In the genomic region with DNA sequence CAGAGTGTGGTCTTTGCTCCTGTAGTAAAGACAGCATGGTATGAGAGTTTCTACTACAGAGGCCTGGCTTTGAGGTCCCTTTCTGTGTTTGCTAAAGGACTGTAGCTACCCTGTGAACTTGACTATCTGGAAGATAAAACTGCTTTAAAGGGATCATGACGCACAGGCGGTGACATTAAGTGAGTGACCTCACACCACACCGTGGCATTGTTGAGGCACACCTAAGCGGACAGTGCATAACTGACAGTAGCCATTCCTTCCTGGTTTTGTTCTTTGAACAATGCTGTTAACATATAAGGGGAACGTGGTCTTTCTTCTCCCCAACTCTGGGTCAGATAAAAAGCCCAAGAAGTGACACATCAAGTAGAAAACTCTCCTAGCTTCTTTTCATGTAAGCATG, we compare ENCODE assay signal across 31 mouse cellular contexts.
"Had no signal": no experiment of that assay in that cellular context is flagged by ENCODE, and none has a peak within 500 bp of the region (broad histone marks: within the 10 kb centered on the region; RNA-seq: fewer than 3 reads in every experiment).

No protein-coding gene starts in this region.

- H3K9ac ChIP-seq: limb, embryonic 12.5 days; limb, embryonic 13.5 days; limb, embryonic 15.5 days; liver, embryonic 12.5 days; liver, embryonic 13.5 days; liver, embryonic 14.5 days; liver, embryonic 15.5 days; liver, postnatal 0 days; lung, embryonic 14.5 days; lung, embryonic 15.5 days; midbrain, embryonic 12.5 days; midbrain, embryonic 13.5 days; midbrain, embryonic 15.5 days had no signal

- H3K9me3 ChIP-seq: limb, embryonic 10.5 days; limb, embryonic 12.5 days; limb, embryonic 13.5 days; limb, embryonic 15.5 days; liver, embryonic 12.5 days; liver, embryonic 13.5 days; liver, embryonic 15.5 days; lung, embryonic 15.5 days; megakaryocyte, embryonic 14.5 days; midbrain, embryonic 10.5 days; midbrain, embryonic 12.5 days; midbrain, embryonic 13.5 days; midbrain, embryonic 15.5 days had no signal

- H3K4me3 ChIP-seq: limb, embryonic 10.5 days; limb, embryonic 12.5 days; limb, embryonic 13.5 days; limb, embryonic 15.5 days; liver, embryonic 12.5 days; liver, embryonic 13.5 days; liver, embryonic 15.5 days; lung, embryonic 15.5 days; megakaryocyte, embryonic 14.5 days; midbrain, embryonic 10.5 days; midbrain, embryonic 12.5 days; midbrain, embryonic 13.5 days; midbrain, embryonic 15.5 days; myocyte had no signal

- ATAC-seq: liver, embryonic 12.5 days; liver, postnatal 0 days; lung, postnatal 0 days; midbrain, embryonic 13.5 days; midbrain, embryonic 15.5 days; midbrain, embryonic 16.5 days had no signal

- H3K4me1 ChIP-seq: limb, embryonic 10.5 days; limb, embryonic 12.5 days; limb, embryonic 15.5 days; liver, embryonic 12.5 days; liver, embryonic 13.5 days; liver, embryonic 15.5 days; lung, embryonic 15.5 days; midbrain, embryonic 10.5 days; midbrain, embryonic 12.5 days; midbrain, embryonic 13.5 days; midbrain, embryonic 15.5 days had no signal

- H3K27me3 ChIP-seq: limb, embryonic 12.5 days; limb, embryonic 13.5 days; limb, embryonic 15.5 days; liver, embryonic 12.5 days; liver, embryonic 13.5 days; liver, embryonic 15.5 days; lung, embryonic 15.5 days; megakaryocyte, embryonic 14.5 days; midbrain, embryonic 12.5 days; midbrain, embryonic 13.5 days; midbrain, embryonic 15.5 days had no signal

- DNase-seq: left cerebral cortex, postnatal 4 days; liver; liver, embryonic 13.5 days; liver, postnatal 0 days; lung, adult 18-20 months; lung, adult 2 months; lung, embryonic 14.5 days; lung, postnatal 10 days; lung, postnatal 14 days; lung, postnatal 36 days; lung, postnatal 4 days; midbrain, embryonic 14.5 days had no signal

- H3K4me2 ChIP-seq: limb, embryonic 12.5 days; limb, embryonic 13.5 days; limb, embryonic 15.5 days; liver, embryonic 11.5 days; liver, embryonic 12.5 days; liver, embryonic 13.5 days; liver, embryonic 15.5 days; lung, embryonic 14.5 days; lung, embryonic 15.5 days; midbrain, embryonic 11.5 days; midbrain, embryonic 12.5 days; midbrain, embryonic 13.5 days; midbrain, embryonic 15.5 days had no signal

- H3K36me3 ChIP-seq: liver, embryonic 12.5 days; liver, embryonic 13.5 days; liver, embryonic 15.5 days had no signal

- H3K27ac ChIP-seq: limb, embryonic 10.5 days; limb, embryonic 12.5 days; limb, embryonic 13.5 days; limb, embryonic 15.5 days; liver, embryonic 12.5 days; liver, embryonic 13.5 days; liver, embryonic 14.5 days; liver, embryonic 15.5 days; lung, embryonic 15.5 days; macrophage; midbrain, embryonic 10.5 days; midbrain, embryonic 12.5 days; midbrain, embryonic 13.5 days; midbrain, embryonic 15.5 days had no signal
